Mouse (Mus musculus) cerebellum, postnatal 10 days (tissue): ENCODE measurements around the gene 1700001P01Rik.

Experiments
- DNase-seq, 2 experiments: peaks; one replicate each; pipeline ENCODE4 v3.0.0; 2021; ENCODE audit warnings: mixed read lengths in 2 of 2

1700001P01Rik gene

DNA sequence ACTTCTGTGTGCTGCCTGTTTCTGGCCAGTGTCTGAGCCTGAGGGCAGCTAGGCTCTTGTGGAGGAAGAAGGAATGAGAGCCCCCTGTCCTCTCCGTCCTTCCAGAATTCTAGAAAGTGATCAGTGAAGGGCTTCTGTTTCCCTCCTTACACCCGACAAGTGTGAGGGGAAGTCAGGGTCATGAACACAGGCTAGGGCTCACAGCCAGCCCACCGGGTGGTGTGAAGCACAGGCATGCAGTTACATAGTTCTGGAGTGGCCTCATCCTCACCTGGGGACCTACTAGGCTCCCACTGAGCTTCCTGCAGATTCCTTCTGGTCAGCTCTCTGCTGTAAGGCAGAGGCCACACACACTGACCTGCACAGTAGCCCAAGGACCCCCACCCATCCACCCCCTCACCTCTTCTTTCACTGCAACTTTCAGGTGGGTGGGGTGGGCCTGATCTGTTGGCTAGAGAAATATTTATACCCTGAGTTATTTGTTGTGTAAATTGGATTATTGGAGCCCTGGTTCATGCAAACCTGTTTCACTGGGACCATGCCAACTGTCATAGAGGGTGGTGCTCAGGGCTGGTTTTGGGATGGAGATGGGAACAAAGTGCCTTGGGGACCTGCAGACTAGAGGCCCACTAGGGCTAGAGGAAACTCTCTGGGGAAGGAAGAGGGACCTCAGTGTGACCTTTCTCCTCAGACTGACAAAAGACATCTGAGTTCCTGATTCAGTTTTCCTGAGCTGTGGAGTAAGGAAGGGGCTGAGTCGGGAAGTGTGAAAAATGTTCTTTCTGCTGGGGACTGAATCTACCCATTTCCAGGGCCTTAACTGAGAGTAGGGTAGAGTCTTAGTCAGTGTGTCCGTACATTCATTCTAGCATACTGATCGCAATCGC lies 33.8 kb upstream of the 1700001P01Rik start:
- DNase-seq, result peak; percentile 42 to 45

DNA sequence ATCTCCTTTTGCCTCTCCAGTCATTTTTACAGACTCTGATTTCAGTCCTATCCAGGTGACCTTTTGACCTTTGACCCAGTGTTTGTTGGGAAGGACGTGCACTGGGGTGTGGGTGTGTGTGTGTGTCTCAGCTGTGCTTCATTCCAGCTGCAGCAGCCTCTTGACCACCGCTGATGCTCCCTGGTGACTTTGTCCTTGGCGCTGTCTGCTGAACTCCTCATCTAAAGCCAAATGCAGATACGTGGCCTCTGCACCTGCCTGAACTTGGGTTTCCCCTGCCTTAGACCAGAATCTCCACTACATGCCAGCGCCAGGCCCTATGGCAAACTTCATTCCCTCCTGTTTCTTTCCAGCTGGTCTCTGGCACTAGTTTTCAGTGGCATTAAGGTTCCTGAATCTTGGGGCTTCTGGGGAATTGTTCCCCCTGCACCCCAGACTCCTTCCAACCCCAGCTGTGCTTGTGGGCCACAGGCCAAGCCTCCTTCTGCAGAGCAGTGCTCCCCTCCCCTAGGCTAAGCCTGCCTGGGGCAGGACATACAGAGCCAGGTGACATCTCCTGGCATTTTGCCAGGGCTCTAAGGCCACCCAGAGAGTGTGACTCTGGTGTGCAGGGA lies 33.0 kb upstream of the 1700001P01Rik start:
- DNase-seq, result peak; percentile 79 to 85

DNA sequence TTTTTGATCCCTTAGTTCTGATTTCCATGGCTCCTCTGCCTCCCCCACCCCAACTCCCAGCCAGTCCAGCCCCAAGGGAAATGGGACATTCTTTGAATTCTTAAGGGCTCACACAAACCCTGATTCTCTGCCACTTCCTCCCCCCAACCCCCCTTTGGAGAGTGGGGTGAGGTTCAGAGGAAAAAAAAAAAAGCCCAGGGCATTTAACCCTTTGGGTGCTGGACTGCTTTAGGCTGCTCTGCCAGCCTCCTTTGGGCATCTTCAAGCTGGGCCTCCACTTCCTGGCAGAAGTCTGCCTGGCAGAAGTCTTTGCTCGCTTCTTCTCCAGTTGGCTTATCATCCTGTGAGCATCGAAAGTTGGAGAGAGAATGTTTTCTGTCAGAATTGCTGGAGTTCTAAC lies 32.4 kb upstream of the 1700001P01Rik start:
- DNase-seq, result peak; percentile 59 to 63

DNA sequence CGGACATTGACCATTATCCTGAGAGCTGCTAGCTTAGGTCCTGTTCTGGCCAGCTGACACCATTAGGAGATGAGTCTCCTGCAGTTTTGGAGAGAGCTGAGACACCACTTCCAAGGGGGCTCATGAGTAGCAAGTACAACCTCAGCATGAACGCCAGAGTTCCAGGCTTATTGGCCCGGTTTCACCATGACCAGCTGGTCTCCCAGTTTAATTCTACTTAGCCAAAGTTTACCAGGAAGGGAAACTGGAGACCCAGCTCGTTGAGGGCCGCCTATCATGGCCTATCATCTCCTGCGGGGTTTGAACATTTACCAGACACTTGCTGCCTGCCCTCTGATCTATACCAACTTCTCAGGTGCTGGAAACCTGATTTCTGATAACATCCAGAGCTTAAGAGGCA lies 31.9 kb upstream of the 1700001P01Rik start:
- peak; percentile 70 to 77 for DNase-seq

DNA sequence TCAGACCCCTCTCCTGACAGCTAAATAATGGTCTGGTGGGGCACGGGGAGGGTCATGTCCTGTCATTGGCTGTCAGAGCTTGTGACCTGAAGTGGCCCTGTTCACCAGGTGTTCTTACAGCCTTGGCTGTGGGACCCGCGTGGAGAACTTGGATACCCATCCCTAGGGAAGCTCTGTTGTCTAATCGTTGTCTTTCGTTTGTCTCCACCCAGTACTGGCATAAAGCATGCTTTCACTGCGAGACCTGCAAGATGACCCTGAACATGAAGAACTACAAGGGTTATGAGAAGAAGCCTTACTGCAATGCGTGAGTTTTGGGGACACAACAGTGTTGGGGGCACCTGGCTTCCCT lies 30.9 kb upstream of the 1700001P01Rik start:
- no peak for DNase-seq

DNA sequence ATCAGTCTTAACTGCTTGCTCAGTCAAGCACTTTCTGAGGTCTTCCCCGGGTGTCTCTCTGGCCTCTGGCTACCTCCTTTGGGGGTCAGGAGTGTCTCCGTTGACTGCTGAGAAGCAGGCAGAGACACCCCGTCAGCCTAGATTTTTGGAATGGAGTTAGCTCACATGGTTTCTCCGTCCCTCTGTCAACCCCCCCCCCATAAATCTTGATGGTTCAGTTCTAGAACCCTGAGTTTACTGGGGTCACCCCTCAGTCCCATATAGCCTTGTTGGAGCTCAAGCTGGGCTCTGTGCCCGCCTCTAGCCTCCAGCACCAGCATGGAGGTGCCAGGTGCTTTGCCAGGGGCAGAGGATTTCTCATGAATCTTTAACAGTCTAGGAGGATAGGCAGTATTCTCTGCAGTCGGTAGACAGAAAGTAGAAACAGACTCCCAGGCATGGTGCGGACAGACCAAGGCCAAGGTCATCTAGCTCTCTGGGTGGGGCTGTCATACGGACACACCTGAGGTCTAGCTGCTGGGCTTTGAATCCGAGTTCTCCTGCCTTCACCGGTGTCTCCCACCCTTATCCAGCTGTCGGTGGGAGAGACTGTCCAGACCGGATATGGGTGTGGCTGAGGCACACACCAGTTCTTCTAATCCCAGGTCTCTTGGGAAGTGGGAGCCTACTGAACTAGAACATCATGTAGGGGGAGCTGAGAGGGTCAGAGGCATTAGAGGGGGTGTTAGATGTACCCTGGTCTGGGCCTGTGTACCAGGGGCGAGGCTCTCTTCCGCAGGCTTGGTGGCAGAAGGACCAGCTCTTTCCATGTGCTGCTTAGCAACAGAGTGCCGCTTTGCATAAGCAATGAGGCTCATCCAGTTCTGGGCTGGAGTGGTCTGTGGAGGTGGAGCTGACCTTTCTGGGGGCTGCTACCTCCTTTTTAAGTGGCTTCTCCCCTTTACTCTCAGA lies 30.2 kb upstream of the 1700001P01Rik start:
- DNase-seq, result peak; percentile 63 to 65

DNA sequence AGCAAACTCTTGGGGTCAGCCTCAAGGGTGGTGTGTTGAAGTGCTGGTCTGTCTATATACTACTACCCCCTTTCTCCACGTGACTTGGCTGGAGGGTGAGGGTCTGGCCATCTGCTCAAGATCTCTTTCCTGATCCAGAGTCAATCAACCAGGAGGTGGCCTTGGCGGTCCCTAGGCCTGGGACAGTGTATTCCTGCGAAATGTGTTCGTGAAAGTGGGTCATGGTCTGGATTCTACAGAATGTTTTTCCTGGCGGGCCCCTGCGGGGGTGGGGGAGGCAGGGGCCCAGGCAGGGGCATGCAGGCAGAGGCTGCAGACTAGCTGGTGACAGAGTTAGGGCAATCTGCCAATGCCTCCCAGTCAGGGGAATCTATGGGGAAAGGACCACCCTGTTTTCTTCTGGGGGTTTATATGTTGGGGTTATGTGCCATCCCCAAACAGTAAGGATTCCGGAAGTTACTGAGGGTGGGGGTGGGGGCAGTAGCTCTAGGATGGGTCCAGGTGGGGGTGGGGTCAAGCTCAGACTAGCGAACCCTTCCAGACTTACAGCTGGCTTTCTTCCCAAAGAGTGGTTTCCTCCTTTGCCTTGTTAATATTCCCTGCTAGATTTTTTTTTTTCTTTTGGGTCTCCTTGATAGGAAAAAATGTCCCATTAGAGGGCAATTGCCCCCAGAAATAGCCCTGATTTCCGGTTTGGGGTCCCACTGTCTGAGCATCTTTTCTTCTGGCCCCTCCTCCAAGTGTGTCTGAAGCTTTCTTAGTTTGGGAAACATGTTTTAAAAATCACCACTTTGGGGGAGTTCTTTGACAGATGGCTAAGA lies 29.3 kb upstream of the 1700001P01Rik start:
- DNase-seq, result peak; percentile 83 to 89

DNA sequence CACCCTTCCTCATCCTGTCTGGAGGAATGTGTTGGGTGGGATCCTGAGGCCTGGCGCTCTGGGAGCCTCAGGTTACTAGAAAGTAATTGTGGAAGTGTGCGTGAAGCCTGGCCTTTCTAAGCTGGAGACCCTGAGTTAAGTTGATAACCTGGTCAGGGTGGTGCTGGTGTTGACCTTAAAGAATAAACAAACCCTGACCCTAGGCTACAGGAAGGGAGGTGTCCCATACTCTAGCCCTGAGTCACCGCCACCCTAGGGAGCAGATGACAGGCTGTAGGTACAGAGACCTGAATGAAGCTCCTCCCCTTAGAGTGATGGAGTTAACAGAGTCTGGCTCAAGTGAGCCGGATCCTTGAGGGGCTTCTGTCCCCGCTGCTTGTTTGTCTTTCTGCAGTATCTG lies 28.1 kb upstream of the 1700001P01Rik start:
- no peak for DNase-seq

DNA sequence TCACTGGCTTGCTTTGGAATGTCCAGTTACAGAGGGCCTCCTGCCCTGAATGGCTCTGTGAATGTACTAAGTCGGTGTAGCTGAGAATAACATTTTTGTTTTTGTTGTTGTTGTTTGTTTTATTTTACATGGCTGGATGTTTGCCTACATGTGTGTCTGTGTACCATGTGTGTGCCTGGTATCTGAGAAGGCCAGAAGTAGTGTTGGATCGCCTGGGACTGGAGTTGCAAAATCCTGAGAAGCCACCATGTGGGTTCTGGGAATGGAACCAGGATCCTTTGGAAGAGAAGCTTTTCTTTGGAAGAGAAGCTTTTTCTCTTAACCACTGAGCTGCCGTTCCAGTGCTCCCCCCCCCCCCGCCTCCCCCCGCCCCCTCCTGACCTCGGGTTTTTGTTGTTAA lies 26.8 kb upstream of the 1700001P01Rik start:
- peak in 1 of 2 experiments; percentile 34 for DNase-seq

DNA sequence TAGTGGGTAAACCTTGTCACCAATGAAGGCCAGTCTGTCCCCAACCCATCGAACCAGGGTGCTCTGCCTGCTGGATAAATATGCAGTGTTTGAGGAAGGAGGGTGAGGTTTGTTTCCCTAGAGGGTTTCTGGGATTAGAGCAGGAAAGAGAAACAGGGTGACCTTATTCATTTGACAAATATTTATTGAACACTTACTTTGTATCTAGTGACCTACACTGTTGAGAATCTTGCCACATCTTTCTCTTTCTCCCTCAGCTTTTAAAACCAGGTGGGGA lies 26.4 kb upstream of the 1700001P01Rik start:
- no peak for DNase-seq

DNA sequence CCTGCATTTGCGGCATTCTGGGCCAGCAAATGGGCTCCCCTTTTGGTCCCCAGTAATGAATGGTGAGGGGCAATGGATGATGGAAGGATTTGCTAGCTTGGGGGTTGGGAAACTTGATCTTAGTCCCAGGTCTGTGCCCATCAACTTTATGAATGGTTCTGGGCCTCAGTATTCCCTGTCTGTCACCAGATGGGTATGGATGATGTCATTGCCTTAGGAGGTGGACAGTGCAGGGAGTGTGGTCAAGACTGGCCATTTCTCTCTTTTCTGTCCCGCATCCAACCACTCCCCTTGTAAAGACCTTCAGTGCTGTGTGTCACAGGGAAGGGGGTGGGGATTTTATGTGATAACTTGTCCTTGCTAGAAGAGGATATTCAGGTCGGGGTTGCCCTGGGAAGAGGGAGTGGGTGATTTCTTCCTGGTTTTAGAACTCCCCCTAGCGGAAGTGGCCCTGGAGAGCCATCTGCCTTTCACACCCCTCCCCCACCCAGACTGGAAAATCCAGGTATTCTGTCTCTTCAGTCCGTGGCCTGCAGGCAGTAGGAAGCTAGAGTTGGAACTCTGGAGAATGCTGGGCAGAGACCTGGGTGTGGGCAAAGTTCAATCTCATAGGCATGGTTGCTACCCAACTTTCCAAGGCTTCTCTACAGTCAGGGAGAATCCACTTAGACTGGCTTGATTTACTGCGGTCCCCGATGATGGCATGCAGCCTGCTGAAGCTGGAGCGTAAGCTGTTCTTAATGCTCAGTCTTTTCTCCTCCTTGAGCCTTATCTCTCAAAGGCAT lies 25.9 kb upstream of the 1700001P01Rik start:
- peak; percentile 80 to 90 for DNase-seq

DNA sequence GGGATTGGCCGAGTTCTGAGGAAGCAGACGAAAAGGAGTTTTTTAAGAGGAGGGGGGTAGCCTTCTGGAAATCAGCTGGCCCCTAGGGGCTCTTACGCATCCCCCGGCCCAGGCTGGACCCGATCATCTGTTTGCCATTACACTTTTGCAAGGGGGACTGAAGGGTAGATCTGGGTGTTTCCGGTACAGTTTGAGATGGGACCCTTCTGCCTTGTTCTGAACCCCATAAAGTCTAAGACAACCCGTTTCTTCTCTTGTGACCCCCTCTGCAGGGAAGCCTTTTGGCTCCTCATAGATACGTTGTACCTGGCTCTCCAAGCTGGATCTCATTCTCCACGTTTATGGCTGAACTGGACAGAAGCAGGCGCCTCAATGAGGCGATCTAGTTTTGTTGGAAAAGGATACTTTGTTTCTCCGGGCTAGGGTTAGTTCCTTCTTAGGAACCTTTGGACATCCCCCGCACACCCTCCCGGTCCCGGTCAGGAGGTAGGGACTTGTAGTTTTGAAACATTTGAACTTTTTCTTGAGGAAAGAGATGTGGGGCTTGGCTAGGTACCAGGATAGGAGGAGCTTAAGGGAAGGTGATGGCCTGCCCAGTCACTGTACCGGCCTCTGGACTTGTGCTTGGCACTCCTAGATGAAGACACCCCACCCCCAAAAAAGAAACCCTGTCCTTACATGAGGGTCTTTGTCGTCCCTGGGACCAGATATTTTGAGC lies 25.1 kb upstream of the 1700001P01Rik start:
- peak; percentile 54 to 61 for DNase-seq

DNA sequence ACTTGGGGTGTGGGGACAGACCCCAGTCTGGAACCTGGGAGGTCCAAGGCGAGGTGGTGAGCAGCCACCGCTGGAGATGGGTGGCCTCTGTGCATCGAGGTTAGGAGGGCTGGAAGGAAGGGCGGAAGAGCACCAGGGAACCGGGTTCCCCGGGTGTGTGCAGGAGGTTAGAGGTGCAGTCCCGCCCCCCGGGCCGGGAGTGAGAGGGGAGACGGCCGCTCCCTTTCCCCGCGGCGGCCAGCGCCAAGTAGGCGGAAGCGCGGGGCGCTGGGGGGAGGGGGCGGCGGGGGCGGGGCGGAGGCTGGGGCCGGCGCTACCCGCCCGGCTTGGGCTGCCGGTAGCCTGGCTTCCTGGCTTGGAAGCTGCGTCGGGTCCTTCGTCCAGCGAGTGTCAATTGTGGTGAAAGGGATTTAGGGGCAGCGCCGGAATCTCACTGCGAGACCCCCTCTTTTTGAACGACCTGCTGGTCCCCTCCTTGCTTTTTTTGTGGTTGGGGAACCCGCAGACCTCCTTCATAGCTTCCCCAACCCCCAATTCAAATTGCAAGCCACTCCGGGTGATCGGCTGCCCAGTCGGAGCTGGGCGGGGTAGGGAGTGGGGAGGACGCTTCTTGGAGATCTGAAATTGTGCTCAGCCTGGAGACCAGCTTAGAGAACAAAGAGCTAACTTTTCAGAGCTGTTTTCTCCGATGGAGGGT lies 24.4 kb upstream of the 1700001P01Rik start:
- peak; percentile 73 to 77 for DNase-seq

DNA sequence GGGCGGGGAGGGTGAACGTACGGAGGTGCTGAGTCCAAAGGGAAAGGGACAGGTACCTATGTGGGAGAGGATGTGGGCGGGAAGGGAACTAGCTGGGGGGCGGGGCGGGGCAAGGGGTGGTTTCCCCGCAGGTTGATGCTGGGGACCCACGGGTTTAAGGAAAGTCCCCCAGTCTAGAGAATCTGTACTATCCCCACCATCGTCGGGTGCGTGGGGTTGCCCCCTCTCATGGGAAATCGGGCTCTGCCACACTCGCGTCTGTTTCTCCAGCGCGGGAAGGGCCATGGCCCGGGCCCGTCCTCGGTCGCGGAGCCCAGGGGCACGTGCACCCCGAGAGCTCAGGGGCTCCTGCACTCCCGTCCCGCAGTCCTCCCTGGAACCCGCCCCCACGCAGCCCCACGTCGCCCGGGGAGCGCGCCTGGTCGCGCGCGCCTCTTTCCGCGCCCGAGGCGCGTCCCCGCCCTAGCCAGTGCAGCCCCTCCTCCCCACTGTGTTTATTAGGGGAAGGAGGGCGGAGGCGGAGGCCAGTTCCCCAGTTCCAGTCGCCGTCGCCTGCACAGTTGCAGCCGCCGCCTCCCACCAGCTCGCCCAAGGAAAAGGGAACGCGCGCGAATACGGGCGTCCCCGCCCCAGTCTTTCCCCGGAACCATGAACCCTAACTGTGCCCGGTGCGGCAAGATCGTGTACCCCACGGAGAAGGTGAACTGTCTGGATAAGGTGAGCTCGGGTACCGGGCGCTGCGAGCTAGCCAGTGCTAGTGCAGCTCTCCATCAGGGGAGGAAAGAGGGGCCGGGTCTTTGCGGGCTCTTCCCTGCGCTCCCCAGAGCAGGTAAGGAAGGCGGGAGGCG lies 23.7 kb upstream of the 1700001P01Rik start:
- DNase-seq, result peak; percentile 91 to 94

DNA sequence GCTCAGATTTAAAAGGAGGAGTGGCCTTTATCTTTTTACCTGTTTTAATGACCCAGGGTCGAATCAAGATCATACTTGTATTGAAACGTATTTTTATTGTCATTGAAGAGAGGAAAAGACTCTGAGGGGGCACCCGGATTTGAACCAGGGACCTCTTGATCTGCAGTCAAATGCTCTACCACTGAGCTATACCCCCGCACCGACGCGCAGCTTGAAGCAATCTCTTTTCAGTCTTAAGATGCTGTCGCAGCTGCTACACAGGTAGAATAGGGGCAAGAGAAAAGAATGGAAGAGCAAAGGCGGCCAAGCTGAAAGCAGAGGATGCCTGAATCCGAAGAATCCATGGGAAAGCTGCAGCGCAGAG lies 23.0 kb upstream of the 1700001P01Rik start, which contains the start of gene Lasp1:
Gene Lasp1 (plus strand): TSS at position 219 of the 364 bp plus-strand sequence.
- peak; percentile 93 to 95 for DNase-seq

DNA sequence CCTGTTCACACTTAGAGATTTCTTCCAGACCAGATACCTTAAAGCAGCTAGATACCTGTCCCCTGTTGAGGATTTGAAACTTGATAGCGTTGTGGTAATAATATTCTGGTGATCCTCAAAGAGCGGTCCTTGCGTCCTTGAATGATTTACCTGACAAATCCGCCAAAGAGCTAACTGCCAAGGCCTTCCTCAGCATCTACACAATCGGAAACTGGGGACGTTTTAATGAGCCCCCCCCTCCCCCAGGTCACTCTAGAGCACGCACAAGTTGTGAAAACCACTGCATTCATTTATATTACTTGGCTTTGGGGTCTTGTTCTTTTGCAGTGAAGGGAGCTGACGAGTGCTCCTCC lies 22.3 kb upstream of the 1700001P01Rik start:
- no peak for DNase-seq

DNA sequence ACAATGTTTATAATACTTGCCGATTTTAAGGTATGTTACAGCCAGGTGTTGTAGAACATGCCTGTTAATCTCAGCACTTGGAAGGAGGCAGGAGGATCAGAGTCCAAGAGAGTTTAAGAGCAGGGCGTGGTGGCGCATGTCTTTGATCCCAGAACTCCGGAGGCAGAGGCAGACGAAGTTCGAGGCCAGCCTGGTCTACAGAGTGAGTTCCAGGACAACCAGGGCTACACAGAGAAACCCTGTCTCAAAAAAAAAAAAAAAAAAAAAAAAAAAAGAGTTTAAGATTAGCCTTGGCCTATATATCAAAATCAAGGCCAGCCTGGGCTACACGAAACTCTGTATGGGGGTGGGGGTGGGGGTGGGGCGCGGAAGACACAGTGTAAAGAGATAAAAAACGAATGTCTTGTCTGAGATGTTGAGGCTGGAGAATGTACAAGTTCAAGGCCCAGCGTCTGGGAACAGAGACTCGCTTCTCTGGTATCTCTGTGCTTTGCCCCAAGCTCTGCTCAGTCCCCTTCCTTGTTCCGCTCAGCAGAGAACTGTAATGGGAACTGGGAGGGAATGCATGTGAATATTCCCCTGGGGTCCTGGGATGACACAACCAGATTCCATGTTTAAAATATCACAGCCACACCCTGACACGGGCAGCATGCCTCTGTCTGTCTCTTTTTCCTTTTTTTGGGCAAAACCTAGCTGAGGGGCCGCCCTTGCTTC lies 21.8 kb upstream of the 1700001P01Rik start:
- no peak for DNase-seq

DNA sequence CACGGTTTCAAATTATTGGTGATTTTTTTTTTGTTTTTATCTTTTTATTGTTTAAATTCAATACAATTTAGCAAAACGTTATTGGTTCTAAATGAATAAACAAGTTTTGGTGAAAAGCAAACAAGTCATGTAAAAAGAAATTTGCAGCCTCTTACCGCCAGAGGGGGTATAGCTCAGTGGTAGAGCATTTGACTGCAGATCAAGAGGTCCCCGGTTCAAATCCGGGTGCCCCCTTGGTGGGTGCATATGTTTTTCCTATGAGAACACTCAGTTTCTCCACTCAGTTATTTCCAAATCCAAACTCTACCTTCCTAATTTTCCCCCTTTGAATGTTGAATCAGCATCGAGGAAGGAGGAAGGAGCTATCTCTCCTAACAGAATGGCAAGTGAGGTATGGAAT lies 21.2 kb upstream of the 1700001P01Rik start:
- DNase-seq, result peak; percentile 81 to 86

DNA sequence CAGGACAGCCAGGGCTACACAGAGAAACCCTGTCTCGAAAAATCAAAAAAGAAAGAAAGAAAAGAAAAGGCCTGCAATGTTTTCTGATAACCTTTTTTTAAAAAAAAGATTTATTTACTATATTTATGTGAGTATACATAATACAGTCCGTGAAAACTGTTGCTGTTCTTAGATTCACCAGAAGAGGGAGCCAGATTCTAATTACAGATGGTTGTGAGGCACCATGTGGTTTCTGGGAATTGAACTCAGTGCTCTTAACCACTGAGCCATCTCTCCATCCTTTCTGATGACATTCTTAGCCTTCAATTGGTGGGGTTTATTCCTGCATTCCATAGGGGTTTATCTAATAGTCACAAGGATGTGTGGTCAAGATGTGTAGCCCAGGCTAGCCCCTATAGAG lies 17.4 kb upstream of the 1700001P01Rik start:
- peak; percentile 69 to 87 for DNase-seq
